Mouse (Mus musculus) heart, postnatal 10 days (tissue): ENCODE results near the gene Lrrtm4. TPM values are rescaled to one million over a fixed set of nuclear protein-coding genes. Genes with fewer than 3 reads are reported as not detected.

Source experiments
- DNase-seq, 2 experiments: peaks; one replicate each; pipeline ENCODE4 v3.0.0; 2021
- intact Hi-C: fragments of 180-260 bp; cut with DNase I; formaldehyde crosslinking; loops from one replicate; pipeline ENCODE4 v1.15.1; 2025
- total RNA-seq, 2 experiments: library from RNA; stranded (reverse); gene quantifications; 2 replicates each; pipeline ENCODE4 v1.2.3; 2021

Lrrtm4 gene
- under 1 TPM in 1 of 2 experiments, not detected in 1; 0.43 TPM for total RNA-seq

DNA sequence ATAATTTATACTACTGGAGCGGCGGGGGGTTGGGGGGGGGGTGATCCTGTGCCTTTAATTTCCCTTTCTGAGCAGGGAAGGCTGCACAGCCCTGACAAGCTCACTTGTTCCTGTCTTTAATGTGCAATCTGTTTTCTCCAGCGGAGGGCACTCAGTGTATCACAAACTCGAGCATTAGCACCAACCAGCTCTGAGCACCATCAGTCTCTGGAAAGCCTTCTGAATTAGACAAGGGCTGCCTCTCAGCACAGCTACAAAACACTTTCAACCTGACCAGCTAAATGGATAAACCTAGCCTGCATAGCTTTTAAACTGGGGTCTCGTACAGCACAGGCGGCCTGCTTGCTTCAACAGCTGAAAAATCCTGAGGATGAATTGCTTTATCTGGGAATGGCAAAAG, at the start of gene Lrrtm4:
Lrrtm4 (plus strand) TSS at position 113 of the 400 bp plus-strand sequence.
- intact Hi-C loops = no loop called here

DNA sequence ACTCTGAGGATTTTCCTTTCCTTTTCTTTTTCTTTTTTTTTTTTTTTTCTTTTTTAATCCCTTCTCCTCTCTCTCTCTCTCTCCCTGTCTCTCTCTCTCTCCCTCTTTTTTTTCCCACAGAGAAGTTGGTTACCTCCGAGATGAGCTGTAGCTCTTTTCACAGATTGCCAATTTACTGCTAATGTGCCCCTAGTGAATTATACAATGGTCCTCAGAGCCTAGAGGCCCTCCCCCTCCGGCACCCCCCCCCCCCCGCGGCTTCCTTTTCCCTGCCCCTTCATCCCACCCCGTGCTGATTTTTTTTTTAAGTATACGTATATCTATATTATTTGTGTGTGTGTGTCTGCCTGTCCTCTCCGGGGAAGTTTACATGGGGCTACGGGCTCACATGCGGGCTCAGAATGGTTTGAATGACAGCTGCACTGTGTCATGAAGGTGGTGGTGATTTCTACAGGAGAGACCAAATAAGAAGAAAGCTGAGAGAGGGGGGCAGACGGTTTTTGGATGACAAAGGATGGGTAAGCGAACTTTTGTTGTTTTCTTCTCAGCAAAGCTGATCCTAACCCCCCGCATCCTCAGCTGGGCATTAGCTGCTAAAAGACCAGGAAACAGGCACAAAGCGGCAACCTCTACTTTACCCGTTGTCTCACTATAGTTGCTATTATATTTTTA, 648 bp downstream of the Lrrtm4 start:
- intact Hi-C loops = no loop called here

More for the DNA sequence above, at the start of gene Lrrtm4:
- DNase-seq = no peak

DNA sequence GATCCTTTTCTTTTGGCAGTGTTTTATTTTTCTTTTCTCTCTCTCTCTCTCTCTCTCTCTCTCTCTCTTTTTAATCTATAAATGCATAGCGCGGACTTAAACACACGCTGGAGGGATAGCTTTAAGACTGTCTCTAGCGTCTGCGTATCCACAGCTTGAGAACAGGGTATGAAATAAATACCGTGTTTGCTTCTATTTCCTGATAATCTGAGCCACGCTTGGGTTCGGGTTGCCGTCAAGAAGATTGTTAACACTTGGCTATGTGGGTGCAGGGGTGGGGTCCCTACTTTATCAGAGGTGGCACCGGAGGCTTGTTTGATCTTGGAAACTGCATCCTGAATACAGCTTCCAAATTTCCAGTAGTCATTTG, 1.2 kb downstream of the Lrrtm4 start:
- DNase-seq = no peak
- intact Hi-C loops = no loop called here

More for the DNA sequence above, 648 bp downstream of the Lrrtm4 start:
- DNase-seq = no peak

- no peak for DNase-seq
- intact Hi-C loops = no loop called here
Measured at GRCm38 (mm10) chr6:80056849-80057248, 38.2 kb downstream of the Lrrtm4 start.

DNA sequence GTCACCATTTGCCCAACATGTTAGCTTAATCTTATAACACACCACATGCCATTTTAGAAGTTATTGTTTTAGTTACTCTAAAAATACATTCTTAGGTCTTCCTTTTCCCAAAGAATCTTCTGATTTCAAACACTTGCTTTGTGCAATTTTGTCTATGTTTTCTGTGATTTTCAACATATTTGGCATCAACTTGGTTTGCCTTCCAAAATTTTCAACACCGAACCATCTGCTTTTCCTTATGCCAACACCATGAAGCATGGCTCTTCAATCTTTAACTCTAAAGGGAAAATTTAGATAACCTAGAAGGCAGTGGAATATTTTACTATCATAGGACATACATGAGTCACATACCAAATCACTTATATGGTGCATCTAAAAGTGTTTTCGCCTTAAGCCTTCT, 59.3 kb downstream of the Lrrtm4 start:
- no peak for DNase-seq
- intact Hi-C loops = no loop called here

DNA sequence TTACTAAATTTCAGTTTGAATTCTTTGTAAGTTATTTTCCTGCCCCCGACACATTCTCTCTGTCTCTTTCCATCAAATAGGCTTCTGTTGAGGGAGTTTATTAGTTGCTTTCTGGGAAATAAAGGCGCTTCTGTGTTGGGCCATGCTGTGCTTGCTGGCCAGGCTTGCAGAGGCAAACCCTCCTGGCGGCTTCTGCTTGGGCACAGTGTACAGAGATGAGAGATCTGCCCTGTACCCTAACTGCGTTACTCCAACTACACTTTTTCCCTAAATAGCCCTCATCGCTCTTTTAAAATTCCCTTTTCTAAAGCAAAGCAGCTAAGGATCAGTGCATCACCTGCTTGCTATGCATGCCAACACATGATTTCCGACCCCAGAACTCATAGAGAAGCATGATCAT, 60.6 kb downstream of the Lrrtm4 start:
- DNase-seq = no peak
- intact Hi-C loops = no loop called here

DNA sequence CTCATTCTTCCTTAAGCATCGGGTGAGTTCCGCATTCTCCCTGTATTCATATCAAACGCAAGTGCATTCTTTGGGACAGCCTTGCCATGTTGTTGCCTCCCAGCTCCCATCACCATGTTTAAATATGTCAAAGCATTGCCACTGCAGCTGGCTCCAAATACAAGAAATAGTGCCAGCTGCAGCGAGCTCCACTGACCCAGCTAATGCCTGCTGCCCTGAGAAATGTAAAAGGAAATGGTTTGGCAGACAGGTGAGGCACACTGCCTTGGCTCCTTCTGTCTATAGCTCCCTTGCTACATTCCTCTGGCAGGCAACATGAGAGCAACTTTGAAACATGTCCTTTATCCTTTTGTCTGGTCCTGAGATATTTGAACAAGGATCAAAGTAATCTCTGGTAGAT, 76.2 kb downstream of the Lrrtm4 start:
- intact Hi-C loops = no loop called here
- DNase-seq = no peak

- intact Hi-C loops = no loop called here
- DNase-seq = no peak
Measured at GRCm38 (mm10) chr6:80105343-80105742, 86.7 kb downstream of the Lrrtm4 start.

DNA sequence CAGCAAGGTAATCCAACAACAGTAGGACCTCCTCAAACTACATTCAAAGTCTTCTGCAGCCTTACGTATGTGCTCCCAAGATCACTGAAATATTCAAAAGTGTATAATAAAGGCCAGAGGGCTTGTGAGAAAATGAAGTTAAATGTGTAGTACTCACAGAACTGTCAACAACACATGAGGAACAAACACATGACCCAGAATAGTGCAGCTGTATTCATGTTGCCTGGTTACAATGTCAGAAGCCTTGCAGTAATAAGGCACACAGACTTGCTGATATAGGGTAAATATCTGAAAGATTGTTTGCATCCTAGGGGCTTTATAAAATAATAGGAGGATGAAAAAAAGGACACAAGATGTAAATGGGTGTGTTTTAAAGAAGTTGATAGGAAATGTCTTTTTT, 87.2 kb downstream of the Lrrtm4 start:
- no peak for DNase-seq
- intact Hi-C loops = no loop called here

DNA sequence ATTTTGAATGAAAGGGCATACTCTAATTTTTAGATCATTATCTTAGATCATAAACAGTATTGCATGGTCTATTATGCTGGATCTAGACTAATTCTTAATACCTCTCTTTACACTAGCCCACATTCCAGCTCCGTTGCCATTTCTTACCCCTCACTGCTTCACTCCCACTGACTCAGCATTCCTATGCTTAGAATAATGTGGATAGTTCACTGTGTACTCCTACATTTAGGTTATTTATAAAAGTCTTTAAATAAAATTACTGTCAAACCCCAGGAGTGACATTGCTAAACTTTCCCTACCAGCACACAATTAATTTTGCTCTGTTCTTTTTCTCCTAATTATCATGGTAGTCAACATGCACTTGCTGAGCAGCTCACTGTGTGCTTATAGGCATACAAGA, 107.7 kb downstream of the Lrrtm4 start:
- intact Hi-C loops = no loop called here
- no peak for DNase-seq

DNA sequence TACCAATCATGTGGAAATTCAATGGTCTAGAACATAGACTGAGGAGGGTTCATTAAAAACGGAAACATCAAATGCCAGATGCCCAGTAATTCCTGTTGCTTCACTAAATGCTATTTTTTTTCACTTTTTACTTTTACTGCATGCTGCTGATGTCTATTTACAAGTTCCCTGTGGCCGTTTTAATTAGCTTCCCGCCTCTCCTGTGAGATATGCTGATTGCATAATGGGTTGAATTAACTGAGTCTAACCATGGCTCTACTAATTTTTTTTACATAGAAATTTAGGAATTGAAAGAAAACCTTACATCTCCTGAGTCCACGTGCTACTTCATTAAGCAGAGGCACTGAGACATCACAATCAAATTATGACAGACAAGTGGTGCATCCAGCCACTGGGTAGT, 143.9 kb downstream of the Lrrtm4 start:
- no peak for DNase-seq
- intact Hi-C loops = no loop called here

GRCm38 (mm10) chr6:80181916-80182315, 163.2 kb downstream of the Lrrtm4 start:
- DNase-seq = no peak
- intact Hi-C loops = no loop called here

DNA sequence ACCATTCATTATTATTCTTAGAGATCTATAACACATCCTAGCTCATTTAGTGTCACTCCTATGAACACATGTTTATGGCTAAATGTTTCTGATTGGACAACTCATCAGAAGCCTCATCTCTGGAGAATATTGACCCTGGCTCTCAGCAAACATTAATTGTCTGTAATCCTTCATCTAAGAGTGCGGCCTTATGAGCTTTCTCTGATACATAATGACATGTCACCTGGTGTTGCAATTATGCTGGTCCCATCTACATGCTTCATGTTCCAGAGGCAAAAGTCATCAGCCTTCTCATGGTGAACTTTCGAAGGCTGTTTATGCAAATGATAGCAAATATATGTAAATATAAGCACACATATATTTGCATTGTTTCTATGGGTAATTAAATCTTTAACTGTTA, 163.7 kb downstream of the Lrrtm4 start:
- intact Hi-C loops = no loop called here
- DNase-seq = no peak

DNA sequence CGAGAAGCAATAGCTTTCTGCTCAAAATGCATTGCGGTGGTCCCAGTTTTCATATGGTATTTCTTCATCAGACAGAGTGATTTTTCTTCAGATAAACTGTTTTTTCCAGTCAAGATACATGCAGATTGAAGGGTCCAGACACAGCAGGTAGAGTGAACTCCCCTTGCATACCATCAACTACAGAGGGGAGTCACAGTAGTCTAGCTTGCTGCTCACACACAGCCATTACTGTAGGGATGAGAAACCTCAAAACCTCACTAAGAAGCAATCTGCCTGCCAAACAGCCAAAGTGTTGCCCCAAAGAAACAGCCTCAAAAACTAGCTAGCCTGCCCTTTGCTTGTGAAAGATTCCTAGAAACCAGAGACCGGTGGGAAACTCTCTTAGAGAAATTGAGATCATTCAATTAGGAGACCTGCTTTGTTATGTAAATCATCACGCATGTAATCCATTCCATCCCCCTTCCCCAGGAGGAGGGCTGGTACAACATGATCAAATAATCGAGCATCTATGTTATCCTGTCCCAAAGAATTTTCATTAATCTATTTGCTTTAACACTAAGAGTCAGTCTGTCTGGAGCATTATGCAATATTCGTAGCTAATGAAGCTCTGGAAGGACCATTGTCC, 166.9 kb downstream of the Lrrtm4 start:
- DNase-seq = no peak
- intact Hi-C loops = no loop called here

- intact Hi-C loops = no loop called here
- DNase-seq = no peak
Measured at GRCm38 (mm10) chr6:80186791-80187190, 168.1 kb downstream of the Lrrtm4 start.

- DNase-seq = no peak
- intact Hi-C loops = no loop called here
Measured at GRCm38 (mm10) chr6:80209476-80209875, 190.8 kb downstream of the Lrrtm4 start.

- no peak for DNase-seq
- intact Hi-C loops = no loop called here
Measured at GRCm38 (mm10) chr6:80210281-80210680, 191.6 kb downstream of the Lrrtm4 start.

DNA sequence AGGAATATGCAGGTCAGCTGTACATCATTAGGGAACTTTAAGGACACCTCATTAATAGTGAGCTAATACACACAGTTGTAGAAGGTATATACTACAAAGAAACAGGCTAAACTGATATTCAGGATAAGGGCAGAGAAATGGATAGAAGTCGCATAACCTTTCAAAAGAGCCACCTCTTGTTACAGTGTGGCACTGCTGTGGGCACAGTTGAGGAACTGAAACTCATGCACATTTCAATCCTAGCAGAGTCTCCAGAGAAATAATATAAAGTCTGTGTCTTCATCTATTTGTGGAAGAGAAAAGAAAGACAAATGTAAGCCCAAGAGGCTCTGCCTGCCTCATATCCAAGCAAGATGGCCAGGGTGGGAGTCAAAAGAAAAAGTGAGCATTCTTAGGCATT, 242.9 kb downstream of the Lrrtm4 start:
- intact Hi-C loops = no loop called here
- no peak for DNase-seq

DNA sequence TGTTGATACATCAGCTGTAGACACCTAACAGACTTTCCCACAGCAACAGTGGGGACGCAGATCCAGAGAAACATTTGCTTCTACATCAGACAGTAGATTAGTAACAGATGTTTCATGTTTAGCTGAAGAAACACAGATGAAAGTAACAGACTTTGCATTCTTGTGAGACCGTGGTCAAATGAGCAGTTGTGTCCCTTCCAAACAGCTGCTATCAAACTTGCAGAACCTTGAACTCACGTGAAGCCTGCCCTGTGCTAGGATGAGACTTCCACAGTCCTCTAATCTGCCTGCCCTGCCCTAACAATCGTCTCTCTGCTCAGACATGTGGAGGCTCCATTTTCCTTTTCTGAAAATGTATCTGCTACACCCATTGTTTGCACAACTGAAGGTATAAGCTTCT, 245.3 kb downstream of the Lrrtm4 start:
- DNase-seq = no peak
- intact Hi-C loops = no loop called here

DNA sequence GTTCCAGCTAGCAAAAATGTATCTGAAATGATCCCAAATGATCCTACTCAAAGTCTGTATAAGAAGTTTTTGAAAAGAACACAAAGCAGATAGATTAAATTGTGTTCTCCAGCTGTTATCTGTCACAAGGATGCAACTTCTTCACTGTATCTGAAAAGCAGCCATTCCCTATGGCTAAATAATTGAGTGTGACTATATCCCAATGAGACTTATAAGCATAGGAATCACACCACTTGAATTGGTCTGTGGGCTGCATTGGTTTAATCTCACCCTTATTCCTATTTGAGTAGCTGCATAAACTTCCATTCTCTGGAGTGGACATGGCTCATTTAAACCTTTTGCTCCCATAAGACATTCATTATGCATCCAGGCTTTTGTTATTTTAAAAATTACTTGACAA, 245.9 kb downstream of the Lrrtm4 start:
- intact Hi-C loops = no loop called here
- no peak for DNase-seq

DNA sequence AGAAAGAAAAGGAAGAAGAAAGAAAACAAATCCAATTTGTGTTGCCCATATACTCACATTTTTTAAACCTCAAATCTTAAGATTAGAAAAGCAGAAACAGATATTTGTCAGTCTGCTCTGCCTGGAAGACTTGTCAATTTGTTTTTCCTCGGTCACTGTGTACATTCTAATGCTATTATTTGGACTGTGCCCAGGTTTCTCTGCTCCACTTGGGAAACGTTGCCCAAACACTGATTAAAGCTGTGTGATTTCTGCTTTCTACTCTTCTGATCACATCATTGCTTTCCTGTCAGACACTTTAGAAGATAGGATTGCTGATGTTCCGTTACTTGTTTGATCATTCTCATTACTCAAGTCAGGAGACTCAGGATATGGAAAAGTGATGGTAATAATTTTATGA, 247.1 kb downstream of the Lrrtm4 start:
- intact Hi-C loops = no loop called here
- DNase-seq = no peak

DNA sequence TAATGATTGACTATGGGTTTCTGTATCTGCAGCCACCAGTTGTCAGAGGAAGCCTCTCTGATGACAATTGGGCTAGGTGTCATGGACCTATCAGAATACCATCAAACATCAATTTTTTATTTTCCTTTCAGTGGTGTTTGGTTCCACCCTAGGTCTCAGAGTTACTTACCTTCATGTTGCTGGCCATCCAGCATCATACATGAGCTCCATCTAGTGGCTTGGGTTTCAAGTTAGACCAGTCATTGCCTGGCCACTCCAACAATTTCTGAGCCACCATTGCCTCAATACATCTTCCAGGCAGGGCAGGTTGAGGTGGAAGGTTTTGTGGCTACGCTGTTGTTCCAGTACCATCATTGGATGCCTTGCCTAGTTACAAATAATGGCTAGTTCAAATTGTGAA, 268.3 kb downstream of the Lrrtm4 start:
- intact Hi-C loops = no loop called here
- DNase-seq = no peak

DNA sequence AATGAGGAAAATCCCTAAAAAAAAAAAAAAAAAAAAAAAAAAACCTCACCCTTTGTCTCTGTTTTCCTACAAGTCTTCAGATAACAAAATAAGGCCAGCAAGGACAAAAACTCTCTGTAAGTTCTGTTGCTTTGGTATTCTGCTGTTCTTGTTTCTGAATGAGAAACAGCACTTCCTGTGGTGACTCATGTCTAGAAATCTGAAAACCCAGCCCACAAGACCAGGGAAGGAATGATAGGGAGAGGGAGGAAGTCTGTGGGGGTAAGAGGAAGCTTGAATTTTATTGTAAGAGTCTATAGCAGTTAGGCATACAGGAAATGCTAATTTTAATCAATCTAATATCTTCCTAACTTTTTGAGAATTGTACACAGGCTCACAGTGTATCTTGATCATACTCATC, 283.2 kb downstream of the Lrrtm4 start:
- intact Hi-C loops = no loop called here

More for the DNA sequence above, 283.2 kb downstream of the Lrrtm4 start:
- no peak for DNase-seq
